Mouse (Mus musculus) embryonic facial prominence, embryonic 10.5 days (tissue): ENCODE measurements around the gene Fbxo44. TPM values are rescaled to one million over a fixed set of nuclear protein-coding genes. Genes with fewer than 3 reads are reported as not detected.
"Not testable (repeated sequence)": the region's sequence is repeated elsewhere in the genome, so short reads cannot be mapped to it uniquely, and the experiment has no call there.

ENCODE experiments used
- DNase-seq: peaks from one replicate; pipeline ENCODE4 v3.0.0-alpha.2; 2017; ENCODE audit warnings: low spot score
- H3K27ac ChIP-seq: fragments of 300-500 bp; sonication (generic); replicated peaks from 2 replicates; pipeline ENCODE4 v1.5.1; 2016; ENCODE audit warnings: mild to moderate bottlenecking
- H3K27me3 ChIP-seq: fragments of 300-500 bp; sonication (generic); replicated peaks from 2 replicates; pipeline ENCODE4 v1.6.1; 2016; ENCODE audit warnings: low read depth, mild to moderate bottlenecking; ENCODE audit not compliant: poor library complexity, severe bottlenecking
- H3K36me3 ChIP-seq: fragments of 300-500 bp; sonication (generic); replicated peaks from 2 replicates; pipeline ENCODE4 v1.6.1; 2016; ENCODE audit warnings: mild to moderate bottlenecking, moderate library complexity
- H3K4me1 ChIP-seq: fragments of 300-500 bp; sonication (generic); 2 replicates; pipeline ENCODE4 v1.6.1; 2016
- H3K4me3 ChIP-seq: fragments of 300-500 bp; sonication (generic); 2 replicates; pipeline ENCODE4 v1.5.1; 2016; ENCODE audit warnings: mild to moderate bottlenecking, moderate library complexity
- H3K9me3 ChIP-seq: fragments of 300-500 bp; sonication (generic); 2 replicates; pipeline ENCODE4 v1.6.1; 2016; ENCODE audit warnings: mild to moderate bottlenecking
- WGBS: fragments of 180-500 bp; shearing (Covaris S2); methylation state at CpG from one replicate; pipeline ENCODE4 v1.1.7; 2016; 5-methylcytosine and 5-hydroxymethylcytosine counted together
- polyA plus RNA-seq: library from polyadenylated mRNA; unstranded; fragments of >200 nt; fragmentation: Nextera tagmentation; extraction: Ambion mirVana; gene quantifications from 2 replicates; pipeline ENCODE4 v1.2.1, GENCODE M21; 2016

Gene Fbxo44
- polyA plus RNA-seq, 1 experiment from 2014 or later = 18.0 TPM

- Histone ChIP-seq H3K9me3 (no peaks in the 10 kb centered on the region), H3K4me3 (no peak overlapping the region), H3K27ac (no peak overlapping the region), H3K36me3 (no peaks in the 10 kb centered on the region), H3K27me3 (peaks cover 71% of the 10 kb centered on the region), H3K4me1 (peaks cover 12% of the 10 kb centered on the region)
- no peak for DNase-seq
These were observed 17.4 kb upstream of the Fbxo44 start for GRCm38 (mm10) chr4:148177716-148178115.

- H3K27me3 ChIP-seq = peaks cover 73% of the 10 kb centered on the region
- DNase-seq, H3K9me3 ChIP-seq, H3K27ac ChIP-seq, H3K4me3 ChIP-seq, H3K4me1 ChIP-seq, H3K36me3 ChIP-seq: not testable (repeated sequence)
- WGBS = 68% methylated on average over 6 of the region's 6 CpGs
These were observed 16.3 kb upstream of the Fbxo44 start for GRCm38 (mm10) chr4:148176603-148177002.

GRCm38 (mm10) chr4:148174495-148174862, 14.2 kb upstream of the Fbxo44 start:
- 8% methylated on average over 12 of the region's 12 CpGs for WGBS
- no peak for DNase-seq
- Histone ChIP-seq H3K4me1 (peaks cover 11% of the 10 kb centered on the region), H3K36me3 (no peaks in the 10 kb centered on the region), H3K27ac (no peak overlapping the region), H3K27me3 (peaks cover 93% of the 10 kb centered on the region), H3K9me3 (no peaks in the 10 kb centered on the region), H3K4me3 (no peak overlapping the region)

- under 1% methylated on average over 30 of the region's 30 CpGs for WGBS
- Histone ChIP-seq H3K27ac (no peak overlapping the region), H3K9me3 (no peaks in the 10 kb centered on the region), H3K4me1 (peaks cover 12% of the 10 kb centered on the region), H3K4me3 (peak overlapping the region; percentile 41), H3K27me3 (peaks cover 97% of the 10 kb centered on the region), H3K36me3 (no peaks in the 10 kb centered on the region)
- peak; percentile 42 for DNase-seq
These were observed 13.7 kb upstream of the Fbxo44 start for GRCm38 (mm10) chr4:148173811-148174494.

- DNase-seq = no peak
- Histone ChIP-seq H3K4me1 (peaks cover 20% of the 10 kb centered on the region), H3K27ac (no peak overlapping the region)
These were observed 11.0 kb upstream of the Fbxo44 start for GRCm38 (mm10) chr4:148171261-148171660.

GRCm38 (mm10) chr4:148170842-148171241, 10.6 kb upstream of the Fbxo44 start:
- Histone ChIP-seq H3K27me3 (peaks cover 96% of the 10 kb centered on the region), H3K4me1 (peaks cover 24% of the 10 kb centered on the region), H3K9me3 (no peaks in the 10 kb centered on the region), H3K36me3 (no peaks in the 10 kb centered on the region), H3K4me3 (no peak overlapping the region), H3K27ac (no peak overlapping the region)
- DNase-seq = peak; percentile 66
- 3% methylated on average over 2 of the region's 2 CpGs for WGBS

More at GRCm38 (mm10) chr4:148171261-148171660, 11.0 kb upstream of the Fbxo44 start:
- H3K9me3 ChIP-seq = no peaks in the 10 kb centered on the region
- no peak overlapping the region for H3K4me3 ChIP-seq
- WGBS = 24% methylated on average over 3 of the region's 3 CpGs
- no peaks in the 10 kb centered on the region for H3K36me3 ChIP-seq
- peaks cover 96% of the 10 kb centered on the region for H3K27me3 ChIP-seq

GRCm38 (mm10) chr4:148169586-148169985, 9.3 kb upstream of the Fbxo44 start:
- WGBS = 19% methylated on average over 15 of the region's 15 CpGs
- DNase-seq = no peak
- Histone ChIP-seq H3K36me3 (no peaks in the 10 kb centered on the region), H3K27ac (no peak overlapping the region), H3K9me3 (no peaks in the 10 kb centered on the region), H3K4me3 (no peak overlapping the region), H3K27me3 (peaks cover 96% of the 10 kb centered on the region), H3K4me1 (peaks cover 32% of the 10 kb centered on the region)

GRCm38 (mm10) chr4:148168287-148168686, 8.0 kb upstream of the Fbxo44 start:
- no peak overlapping the region for H3K27ac ChIP-seq
- H3K36me3 ChIP-seq = no peaks in the 10 kb centered on the region
- WGBS = 28% methylated on average over 7 of the region's 7 CpGs
- H3K27me3 ChIP-seq = peaks cover 96% of the 10 kb centered on the region
- no peak overlapping the region for H3K4me3 ChIP-seq
- peaks cover 37% of the 10 kb centered on the region for H3K4me1 ChIP-seq
- DNase-seq = peak; percentile 75
- no peaks in the 10 kb centered on the region for H3K9me3 ChIP-seq

- Histone ChIP-seq H3K4me3 (peak overlapping the region; percentile 34), H3K4me1 (peaks cover 37% of the 10 kb centered on the region), H3K9me3 (no peaks in the 10 kb centered on the region), H3K27ac (no peak overlapping the region), H3K27me3 (peaks cover 96% of the 10 kb centered on the region), H3K36me3 (no peaks in the 10 kb centered on the region)
- peak; percentile 72 for DNase-seq
- 25% methylated on average over 4 of the region's 4 CpGs for WGBS
These were observed 6.7 kb upstream of the Fbxo44 start for GRCm38 (mm10) chr4:148166986-148167385.

- H3K4me3 ChIP-seq = peak overlapping the region; percentile 34
- H3K27me3 ChIP-seq = peaks cover 96% of the 10 kb centered on the region
- H3K27ac ChIP-seq = no peak overlapping the region; the same call in 1 of the 2 replicates
- WGBS = 3% methylated on average over 10 of the region's 10 CpGs
- H3K9me3 ChIP-seq = no peaks in the 10 kb centered on the region
- H3K36me3 ChIP-seq = no peaks in the 10 kb centered on the region
- peak; percentile 57 for DNase-seq
- peaks cover 39% of the 10 kb centered on the region for H3K4me1 ChIP-seq
These were observed 6.1 kb upstream of the Fbxo44 start for GRCm38 (mm10) chr4:148166431-148166830.

GRCm38 (mm10) chr4:148165551-148165950, 5.3 kb upstream of the Fbxo44 start:
- Histone ChIP-seq H3K4me1 (peaks cover 47% of the 10 kb centered on the region), H3K4me3 (no peak overlapping the region)

GRCm38 (mm10) chr4:148164461-148164860, 4.2 kb upstream of the Fbxo44 start:
- Histone ChIP-seq H3K36me3 (no peaks in the 10 kb centered on the region), H3K4me1 (peaks cover 56% of the 10 kb centered on the region), H3K4me3 (peak overlapping the region; percentile 50), H3K9me3 (no peaks in the 10 kb centered on the region), H3K27ac (no peak overlapping the region), H3K27me3 (peaks cover 97% of the 10 kb centered on the region)
- no peak for DNase-seq
- under 1% methylated on average over 16 of the region's 16 CpGs for WGBS

More at GRCm38 (mm10) chr4:148165551-148165950, 5.3 kb upstream of the Fbxo44 start:
- peaks cover 97% of the 10 kb centered on the region for H3K27me3 ChIP-seq
- WGBS = 5% methylated on average over 17 of the region's 17 CpGs
- no peak for DNase-seq
- H3K9me3 ChIP-seq = no peaks in the 10 kb centered on the region
- no peaks in the 10 kb centered on the region for H3K36me3 ChIP-seq
- H3K27ac ChIP-seq = no peak overlapping the region

- no peaks in the 10 kb centered on the region for H3K9me3 ChIP-seq
- peaks cover 60% of the 10 kb centered on the region for H3K4me1 ChIP-seq
- H3K27ac ChIP-seq = no peak overlapping the region
- H3K27me3 ChIP-seq = peaks cover 93% of the 10 kb centered on the region
- peak; percentile 84 for DNase-seq
- WGBS = under 1% methylated on average over 29 of the region's 29 CpGs
- H3K4me3 ChIP-seq = peak overlapping the region; percentile 50
- H3K36me3 ChIP-seq = no peaks in the 10 kb centered on the region
These were observed 3.7 kb upstream of the Fbxo44 start for GRCm38 (mm10) chr4:148164002-148164439.
